Mouse (Mus musculus) embryonic facial prominence, embryonic 10.5 days (tissue): Measurements from ENCODE around the gene Lrrc61. TPM values are rescaled to one million over a fixed set of nuclear protein-coding genes. Genes with fewer than 3 reads are reported as not detected.

Experiments
- DNase-seq: peaks from one replicate; pipeline ENCODE4 v3.0.0-alpha.2; 2017; ENCODE audit warnings: low spot score
- H3K27ac ChIP-seq: fragments of 300-500 bp; sonication (generic); replicated peaks from 2 replicates; pipeline ENCODE4 v1.5.1; 2016; ENCODE audit warnings: mild to moderate bottlenecking
- H3K27me3 ChIP-seq: fragments of 300-500 bp; sonication (generic); replicated peaks from 2 replicates; pipeline ENCODE4 v1.6.1; 2016; ENCODE audit warnings: low read depth, mild to moderate bottlenecking; ENCODE audit not compliant: poor library complexity, severe bottlenecking
- H3K36me3 ChIP-seq: fragments of 300-500 bp; sonication (generic); replicated peaks from 2 replicates; pipeline ENCODE4 v1.6.1; 2016; ENCODE audit warnings: mild to moderate bottlenecking, moderate library complexity
- H3K4me1 ChIP-seq: fragments of 300-500 bp; sonication (generic); 2 replicates; pipeline ENCODE4 v1.6.1; 2016
- H3K4me3 ChIP-seq: fragments of 300-500 bp; sonication (generic); 2 replicates; pipeline ENCODE4 v1.5.1; 2016; ENCODE audit warnings: mild to moderate bottlenecking, moderate library complexity
- H3K9me3 ChIP-seq: fragments of 300-500 bp; sonication (generic); 2 replicates; pipeline ENCODE4 v1.6.1; 2016; ENCODE audit warnings: mild to moderate bottlenecking
- WGBS: fragments of 180-500 bp; shearing (Covaris S2); methylation state at CpG from one replicate; pipeline ENCODE4 v1.1.7; 2016; 5-methylcytosine and 5-hydroxymethylcytosine counted together
- polyA plus RNA-seq: library from polyadenylated mRNA; unstranded; fragments of >200 nt; fragmentation: Nextera tagmentation; extraction: Ambion mirVana; gene quantifications from 2 replicates; pipeline ENCODE4 v1.2.1, GENCODE M21; 2016

Gene Lrrc61
- polyA plus RNA-seq, 1 experiment from 2014 or later = 17.7 TPM

GRCm38 (mm10) chr6:48553819-48554218 lies 777 bp upstream of the Lrrc61 start:
- Histone ChIP-seq H3K9me3 (no peaks in the 10 kb centered on the region), H3K36me3 (peaks cover 17% of the 10 kb centered on the region), H3K4me1 (peaks cover 19% of the 10 kb centered on the region), H3K27me3 (no peaks in the 10 kb centered on the region), H3K4me3 (peak overlapping the region; percentile 63), H3K27ac (peak overlapping the region; percentile 93)
- 89% methylated on average over 4 of the region's 4 CpGs for WGBS
- DNase-seq = no peak

GRCm38 (mm10) chr6:48555104-48555890 lies 701 bp downstream of the Lrrc61 start:
- H3K36me3 ChIP-seq = peaks cover 19% of the 10 kb centered on the region
- peaks cover 19% of the 10 kb centered on the region for H3K4me1 ChIP-seq
- H3K27me3 ChIP-seq = no peaks in the 10 kb centered on the region
- H3K9me3 ChIP-seq = no peaks in the 10 kb centered on the region
- WGBS = 33% methylated on average over 14 of the region's 14 CpGs
- peak overlapping the region; percentile 93 for H3K27ac ChIP-seq
- peak; percentile 59 for DNase-seq
- peak overlapping the region; percentile 63 for H3K4me3 ChIP-seq

- Histone ChIP-seq H3K27ac (peak overlapping the region; percentile 93), H3K4me3 (peak overlapping the region; percentile 63; the same call in 1 of the 2 replicates), H3K9me3 (no peaks in the 10 kb centered on the region), H3K4me1 (peaks cover 19% of the 10 kb centered on the region), H3K27me3 (no peaks in the 10 kb centered on the region), H3K36me3 (peaks cover 22% of the 10 kb centered on the region)
- WGBS = 90% methylated on average over 3 of the region's 3 CpGs
- no peak for DNase-seq
Observed at GRCm38 (mm10) chr6:48555956-48556355, 1.4 kb downstream of the Lrrc61 start.

- WGBS = 94% methylated on average over 4 of the region's 4 CpGs
- H3K36me3 ChIP-seq = peaks cover 60% of the 10 kb centered on the region
Observed at GRCm38 (mm10) chr6:48565693-48566310, 11.2 kb downstream of the Lrrc61 start.

GRCm38 (mm10) chr6:48566312-48566711 lies 11.7 kb downstream of the Lrrc61 start:
- no peak for DNase-seq
- Histone ChIP-seq H3K27me3 (no peaks in the 10 kb centered on the region), H3K4me3 (no peak overlapping the region), H3K9me3 (no peaks in the 10 kb centered on the region), H3K27ac (no peak overlapping the region), H3K36me3 (peaks cover 58% of the 10 kb centered on the region), H3K4me1 (no peaks in the 10 kb centered on the region)
- WGBS = 85% methylated on average over 5 of the region's 5 CpGs

More at GRCm38 (mm10) chr6:48565693-48566310, 11.2 kb downstream of the Lrrc61 start:
- no peaks in the 10 kb centered on the region for H3K27me3 ChIP-seq
- no peaks in the 10 kb centered on the region for H3K9me3 ChIP-seq
- H3K27ac ChIP-seq = no peak overlapping the region
- H3K4me3 ChIP-seq = no peak overlapping the region
- H3K4me1 ChIP-seq = no peaks in the 10 kb centered on the region
- no peak for DNase-seq

- Histone ChIP-seq H3K9me3 (no peaks in the 10 kb centered on the region), H3K4me3 (no peak overlapping the region), H3K27me3 (no peaks in the 10 kb centered on the region), H3K27ac (no peak overlapping the region), H3K36me3 (peaks cover 53% of the 10 kb centered on the region), H3K4me1 (peaks cover 14% of the 10 kb centered on the region)
- no peak for DNase-seq
- WGBS = 91% methylated on average over 21 of the region's 21 CpGs
Observed at GRCm38 (mm10) chr6:48568036-48568984, 13.7 kb downstream of the Lrrc61 start.

- 88% methylated on average over 8 of the region's 8 CpGs for WGBS
- Histone ChIP-seq H3K27me3 (no peaks in the 10 kb centered on the region), H3K36me3 (peaks cover 49% of the 10 kb centered on the region), H3K4me3 (no peak overlapping the region), H3K4me1 (peaks cover 21% of the 10 kb centered on the region), H3K27ac (no peak overlapping the region), H3K9me3 (no peaks in the 10 kb centered on the region)
- no peak for DNase-seq
Observed at GRCm38 (mm10) chr6:48569065-48569807, 14.6 kb downstream of the Lrrc61 start.

GRCm38 (mm10) chr6:48572014-48572413 lies 17.4 kb downstream of the Lrrc61 start:
- Histone ChIP-seq H3K27me3 (no peaks in the 10 kb centered on the region), H3K4me3 (no peak overlapping the region), H3K4me1 (peaks cover 22% of the 10 kb centered on the region), H3K27ac (peak overlapping the region; percentile 40; the same call in 1 of the 2 replicates), H3K9me3 (no peaks in the 10 kb centered on the region), H3K36me3 (peaks cover 25% of the 10 kb centered on the region)
- WGBS = 91% methylated on average over 5 of the region's 5 CpGs
- DNase-seq = no peak

GRCm38 (mm10) chr6:48572572-48573061 lies 18.0 kb downstream of the Lrrc61 start, which contains the start of gene Rarres2:
Gene Rarres2 (minus strand): TSS chr6:48572789.
- DNase-seq = peak; percentile 47
- H3K4me3 ChIP-seq = no peak within 1 kb of the TSS
- peaks cover 22% of the 10 kb centered on the region for H3K4me1 ChIP-seq
- H3K27me3 ChIP-seq = no peaks in the 10 kb centered on the region
- no peaks in the 10 kb centered on the region for H3K9me3 ChIP-seq
- H3K27ac ChIP-seq = peak within 1 kb of the TSS; percentile 40
- WGBS = 30% methylated on average over 6 of the region's 6 CpGs
- H3K36me3 ChIP-seq = peaks cover 25% of the 10 kb centered on the region

- Histone ChIP-seq H3K4me3 (no peak overlapping the region), H3K4me1 (peaks cover 22% of the 10 kb centered on the region), H3K27me3 (no peaks in the 10 kb centered on the region), H3K36me3 (peaks cover 20% of the 10 kb centered on the region), H3K9me3 (no peaks in the 10 kb centered on the region), H3K27ac (0 out of 2 replicates have a peak overlapping the region, but pooled peaks have one; percentile 40)
- DNase-seq = peak; percentile 70
- WGBS = 41% methylated on average over 10 of the region's 10 CpGs
Observed at GRCm38 (mm10) chr6:48573280-48573679, 18.7 kb downstream of the Lrrc61 start.

GRCm38 (mm10) chr6:48573981-48574380 lies 19.4 kb downstream of the Lrrc61 start:
- Histone ChIP-seq H3K4me1 (peaks cover 22% of the 10 kb centered on the region), H3K27ac (no peak overlapping the region), H3K9me3 (no peaks in the 10 kb centered on the region), H3K36me3 (peaks cover 14% of the 10 kb centered on the region; the same call in 1 of the 2 replicates), H3K27me3 (no peaks in the 10 kb centered on the region), H3K4me3 (no peak overlapping the region)
- DNase-seq = no peak
- WGBS = 75% methylated on average over 3 of the region's 3 CpGs
